Mouse (Mus musculus) erythroblast, embryonic 14.5 days (primary cell): Measurements from ENCODE around the gene Dnajb12.

ENCODE experiments used
- GATA1 ChIP-seq: IDR thresholded peaks from 2 replicates; pipeline ENCODE4 v1.6.1; 2012; ENCODE audit warnings: low read length, inconsistent platforms, mixed read lengths
- TAL1 ChIP-seq: IDR thresholded peaks from 3 replicates; pipeline ENCODE4 v1.6.1; 2012; ENCODE audit warnings: low read length, inconsistent platforms, mixed read lengths

DNA sequence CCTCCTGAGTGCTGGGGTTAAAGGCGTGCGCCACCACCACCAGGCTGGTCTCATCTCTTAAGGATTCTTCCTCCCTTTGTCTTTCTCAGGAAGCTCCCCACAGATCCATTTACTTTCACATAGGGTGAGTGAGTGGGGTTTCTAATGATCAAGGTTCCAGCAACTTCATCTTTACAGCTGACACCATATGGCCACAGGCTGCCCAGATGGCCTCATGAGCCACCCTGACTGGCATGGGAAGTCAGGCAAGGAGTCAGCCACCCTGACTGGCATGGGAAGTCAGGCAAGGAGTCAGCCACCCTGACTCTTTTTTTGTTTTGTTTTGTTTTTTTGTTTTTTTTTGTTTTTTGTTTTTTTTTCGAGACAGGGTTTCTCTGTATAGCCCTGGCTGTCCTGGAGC, 66.1 kb downstream of the Dnajb12 start:
- no peak for TF ChIP-seq TAL1
- no peak for TF ChIP-seq GATA1
